Mouse (Mus musculus): ENCODE data around the gene Bcl2. TPM values are rescaled to one million over a fixed set of nuclear protein-coding genes. Genes with fewer than 3 reads are reported as not detected.
A peak's percentile ranks its signal among the peaks of the same experiment; 100 is the strongest.
"Not testable (repeated sequence)": the region's sequence is repeated elsewhere in the genome, so short reads cannot be mapped to it uniquely, and the experiment has no call there.

Bcl2 gene
- polyA plus RNA-seq, 1 experiment from 2014 or later = 8.3 TPM

- H3K9me3 ChIP-seq = no peaks in the 10 kb centered on the region
- no peaks in the 10 kb centered on the region for H3K4me1 ChIP-seq (replicated peaks)
- no peaks in the 10 kb centered on the region for H3K27me3 ChIP-seq (ENCODE audit: insufficient read depth, poor library complexity, severe bottlenecking)
- peaks cover 29% of the 10 kb centered on the region for H3K36me3 ChIP-seq
- H3K4me3 ChIP-seq = no peak overlapping the region
- no peak for DNase-seq (ENCODE audit: low spot score)
- no peak overlapping the region for H3K27ac ChIP-seq
- WGBS = 88% methylated on average over 3 of the region's 3 CpGs
Observed at GRCm38 (mm10) chr1:106738092-106738491, 24.0 kb upstream of the Bcl2 start.

GRCm38 (mm10) chr1:106736211-106736610 lies 22.1 kb upstream of the Bcl2 start:
- Histone ChIP-seq H3K27me3 (ENCODE audit: insufficient read depth, poor library complexity, severe bottlenecking) (no peaks in the 10 kb centered on the region), H3K4me3 (no peak overlapping the region), H3K4me1 (replicated peaks) (no peaks in the 10 kb centered on the region), H3K36me3 (peaks cover 26% of the 10 kb centered on the region), H3K27ac (no peak overlapping the region), H3K9me3 (no peaks in the 10 kb centered on the region)
- no peak for DNase-seq (ENCODE audit: low spot score)
- 92% methylated on average over 8 of the region's 8 CpGs for WGBS

GRCm38 (mm10) chr1:106735586-106735985 lies 21.5 kb upstream of the Bcl2 start:
- Histone ChIP-seq H3K27ac (no peak overlapping the region), H3K27me3 (ENCODE audit: insufficient read depth, poor library complexity, severe bottlenecking) (no peaks in the 10 kb centered on the region), H3K9me3 (no peaks in the 10 kb centered on the region), H3K4me1 (replicated peaks) (no peaks in the 10 kb centered on the region), H3K4me3 (no peak overlapping the region), H3K36me3 (peaks cover 21% of the 10 kb centered on the region)
- DNase-seq (ENCODE audit: low spot score) = peak; percentile 41
- 77% methylated on average over 2 of the region's 2 CpGs for WGBS

GRCm38 (mm10) chr1:106722061-106722460 lies 8.0 kb upstream of the Bcl2 start:
- no peaks in the 10 kb centered on the region for H3K36me3 ChIP-seq
- no peak overlapping the region for H3K4me3 ChIP-seq
- WGBS = 23% methylated on average over 5 of the region's 5 CpGs
- peaks cover 4% of the 10 kb centered on the region; the same call in 1 of the 2 replicates for H3K4me1 ChIP-seq (replicated peaks)
- H3K27me3 ChIP-seq (ENCODE audit: insufficient read depth, poor library complexity, severe bottlenecking) = no peaks in the 10 kb centered on the region
- H3K27ac ChIP-seq = no peak overlapping the region
- H3K9me3 ChIP-seq = no peaks in the 10 kb centered on the region
- DNase-seq (ENCODE audit: low spot score) = no peak

- H3K27ac ChIP-seq = not testable (repeated sequence)
- WGBS = 80% methylated on average over 7 of the region's 7 CpGs
Observed at GRCm38 (mm10) chr1:106717736-106718135, 3.7 kb upstream of the Bcl2 start.

GRCm38 (mm10) chr1:106717071-106717601 lies 3.1 kb upstream of the Bcl2 start:
- WGBS = 35% methylated on average over 7 of the region's 7 CpGs
- Histone ChIP-seq H3K4me3 (no peak overlapping the region), H3K9me3 (no peaks in the 10 kb centered on the region), H3K27ac (0 out of 2 replicates have a peak overlapping the region, but pooled peaks have one; percentile 50), H3K27me3 (ENCODE audit: insufficient read depth, poor library complexity, severe bottlenecking) (peaks cover 19% of the 10 kb centered on the region), H3K36me3 (no peaks in the 10 kb centered on the region), H3K4me1 (replicated peaks) (peaks cover 28% of the 10 kb centered on the region)
- peak; percentile 64 for DNase-seq (ENCODE audit: low spot score)

More at GRCm38 (mm10) chr1:106717736-106718135, 3.7 kb upstream of the Bcl2 start:
- DNase-seq (ENCODE audit: low spot score); H3K9me3 ChIP-seq; H3K4me3 ChIP-seq; H3K36me3 ChIP-seq: not testable (repeated sequence)
- H3K27me3 ChIP-seq (ENCODE audit: insufficient read depth, poor library complexity, severe bottlenecking) = peaks cover 15% of the 10 kb centered on the region; the same call in 1 of the 2 replicates
- H3K4me1 ChIP-seq (replicated peaks) = peaks cover 23% of the 10 kb centered on the region

GRCm38 (mm10) chr1:106716141-106716540 lies 2.1 kb upstream of the Bcl2 start:
- Histone ChIP-seq H3K4me1 (replicated peaks) (peaks cover 35% of the 10 kb centered on the region), H3K9me3 (no peaks in the 10 kb centered on the region), H3K4me3 (no peak overlapping the region), H3K36me3 (no peaks in the 10 kb centered on the region), H3K27me3 (ENCODE audit: insufficient read depth, poor library complexity, severe bottlenecking) (peaks cover 19% of the 10 kb centered on the region), H3K27ac (no peak overlapping the region)
- 92% methylated on average over 3 of the region's 3 CpGs for WGBS
- DNase-seq (ENCODE audit: low spot score) = no peak

GRCm38 (mm10) chr1:106715111-106716083 lies 1.3 kb upstream of the Bcl2 start:
- Histone ChIP-seq H3K4me3 (peak overlapping the region; percentile 71; the same call in 1 of the 2 replicates), H3K4me1 (replicated peaks) (peaks cover 35% of the 10 kb centered on the region), H3K27ac (peak overlapping the region; percentile 94; the same call in 1 of the 2 replicates), H3K9me3 (no peaks in the 10 kb centered on the region), H3K36me3 (no peaks in the 10 kb centered on the region), H3K27me3 (ENCODE audit: insufficient read depth, poor library complexity, severe bottlenecking) (peaks cover 19% of the 10 kb centered on the region)
- WGBS = 87% methylated on average over 13 of the region's 13 CpGs
- DNase-seq (ENCODE audit: low spot score) = no peak

- peaks cover 35% of the 10 kb centered on the region for H3K4me1 ChIP-seq (replicated peaks)
- peak overlapping the region; percentile 94 for H3K27ac ChIP-seq
- 6% methylated on average over 21 of the region's 21 CpGs for WGBS
- no peaks in the 10 kb centered on the region for H3K9me3 ChIP-seq
- peaks cover 19% of the 10 kb centered on the region for H3K27me3 ChIP-seq (ENCODE audit: insufficient read depth, poor library complexity, severe bottlenecking)
- DNase-seq (ENCODE audit: low spot score) = no peak
- H3K4me3 ChIP-seq = peak overlapping the region; percentile 71
- H3K36me3 ChIP-seq = no peaks in the 10 kb centered on the region
Observed at GRCm38 (mm10) chr1:106714530-106714981, 482 bp upstream of the Bcl2 start.

GRCm38 (mm10) chr1:106712330-106712729 lies 1.7 kb downstream of the Bcl2 start:
- H3K27me3 ChIP-seq (ENCODE audit: insufficient read depth, poor library complexity, severe bottlenecking) = peaks cover 19% of the 10 kb centered on the region
- 10% methylated on average over 22 of the region's 22 CpGs for WGBS

GRCm38 (mm10) chr1:106711356-106712125 lies 2.5 kb downstream of the Bcl2 start:
- H3K27me3 ChIP-seq (ENCODE audit: insufficient read depth, poor library complexity, severe bottlenecking) = peaks cover 16% of the 10 kb centered on the region
- peak overlapping the region; percentile 71 for H3K4me3 ChIP-seq
- peaks cover 31% of the 10 kb centered on the region for H3K4me1 ChIP-seq (replicated peaks)
- no peaks in the 10 kb centered on the region for H3K36me3 ChIP-seq
- WGBS = 77% methylated on average over 12 of the region's 12 CpGs
- no peak for DNase-seq (ENCODE audit: low spot score)
- H3K27ac ChIP-seq = no peak overlapping the region
- H3K9me3 ChIP-seq = no peaks in the 10 kb centered on the region

More at GRCm38 (mm10) chr1:106712330-106712729, 1.7 kb downstream of the Bcl2 start:
- Histone ChIP-seq H3K27ac (peak overlapping the region; percentile 50), H3K36me3 (no peaks in the 10 kb centered on the region), H3K4me3 (peak overlapping the region; percentile 71), H3K9me3 (no peaks in the 10 kb centered on the region), H3K4me1 (replicated peaks) (peaks cover 35% of the 10 kb centered on the region)
- peak; percentile 56 for DNase-seq (ENCODE audit: low spot score)

GRCm38 (mm10) chr1:106710202-106710601 lies 3.9 kb downstream of the Bcl2 start:
- Histone ChIP-seq H3K4me3 (no peak overlapping the region), H3K27ac (no peak overlapping the region), H3K27me3 (ENCODE audit: insufficient read depth, poor library complexity, severe bottlenecking) (peaks cover 5% of the 10 kb centered on the region), H3K9me3 (no peaks in the 10 kb centered on the region), H3K4me1 (replicated peaks) (peaks cover 30% of the 10 kb centered on the region), H3K36me3 (no peaks in the 10 kb centered on the region)
- 89% methylated on average over 7 of the region's 7 CpGs for WGBS
- no peak for DNase-seq (ENCODE audit: low spot score)

Data from hindbrain, embryonic 10.5 days (tissue).